Mouse (Mus musculus) adrenal gland, postnatal 25 days (tissue): ENCODE data around the gene Spats2. TPM values are rescaled to one million over a fixed set of nuclear protein-coding genes. Genes with fewer than 3 reads are reported as not detected.
A peak's percentile ranks its signal among the peaks of the same experiment; 100 is the strongest.
"Not testable (repeated sequence)": the region's sequence is repeated elsewhere in the genome, so short reads cannot be mapped to it uniquely, and the experiment has no call there.

Experiments used
- DNase-seq: peaks from one replicate; pipeline ENCODE4 v3.0.0; 2021; ENCODE audit warnings: mixed read lengths
- total RNA-seq: library from RNA; stranded (reverse); gene quantifications from 2 replicates; pipeline ENCODE4 v1.2.3, GENCODE M21; 2021

Gene Spats2
- total RNA-seq, 1 experiment from 2014 or later = 18.7 TPM

GRCm38 (mm10) chr15:99138389-99138788, 12.7 kb downstream of the Spats2 start:
- no peak for DNase-seq

GRCm38 (mm10) chr15:99139669-99140068, 14.0 kb downstream of the Spats2 start:
- peak; percentile 55 for DNase-seq

- no peak for DNase-seq
Observed at GRCm38 (mm10) chr15:99150516-99150915, 24.8 kb downstream of the Spats2 start.

GRCm38 (mm10) chr15:99151324-99151723, 25.6 kb downstream of the Spats2 start:
- DNase-seq = no peak

DNA sequence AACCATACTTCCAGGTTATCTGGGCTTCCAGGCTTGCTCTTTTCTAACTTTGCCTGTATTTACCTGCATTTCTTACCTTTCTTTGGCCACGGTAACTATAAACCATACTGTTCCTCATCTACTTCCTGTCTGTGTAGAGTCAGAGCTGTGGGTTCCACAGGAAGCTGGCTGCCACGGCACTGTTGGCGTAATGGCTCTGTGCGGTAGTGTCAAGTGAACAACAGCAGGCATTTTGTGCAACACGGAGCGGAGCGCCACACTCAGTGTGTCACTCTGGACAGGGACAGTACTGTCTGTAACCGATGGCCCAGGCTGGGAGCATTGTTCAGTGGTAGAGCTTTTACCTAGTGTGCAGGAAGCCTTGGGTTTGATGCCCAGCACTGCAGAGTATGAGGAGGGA, 27.8 kb downstream of the Spats2 start:
- DNase-seq = no peak

DNA sequence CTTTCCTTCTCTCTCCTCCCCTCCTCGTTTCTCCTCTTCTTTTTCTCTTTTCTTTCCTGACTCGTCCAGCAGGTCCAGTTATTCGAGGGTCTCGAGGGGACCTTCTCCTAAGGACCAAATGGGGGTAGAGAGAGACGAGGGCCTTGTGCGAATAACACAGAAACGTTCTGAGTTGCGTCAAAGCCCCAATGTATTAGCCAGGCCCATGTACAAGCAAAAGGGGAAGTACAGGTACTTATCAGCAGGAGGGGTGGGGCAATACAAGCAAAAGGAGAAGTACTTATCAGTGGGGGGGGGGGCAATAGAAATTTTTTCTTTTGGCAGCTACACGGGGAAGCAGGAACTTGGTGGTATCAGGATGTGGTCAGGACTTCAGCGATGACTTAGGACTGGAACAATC, 28.8 kb downstream of the Spats2 start:
- DNase-seq = not testable (repeated sequence)

DNA sequence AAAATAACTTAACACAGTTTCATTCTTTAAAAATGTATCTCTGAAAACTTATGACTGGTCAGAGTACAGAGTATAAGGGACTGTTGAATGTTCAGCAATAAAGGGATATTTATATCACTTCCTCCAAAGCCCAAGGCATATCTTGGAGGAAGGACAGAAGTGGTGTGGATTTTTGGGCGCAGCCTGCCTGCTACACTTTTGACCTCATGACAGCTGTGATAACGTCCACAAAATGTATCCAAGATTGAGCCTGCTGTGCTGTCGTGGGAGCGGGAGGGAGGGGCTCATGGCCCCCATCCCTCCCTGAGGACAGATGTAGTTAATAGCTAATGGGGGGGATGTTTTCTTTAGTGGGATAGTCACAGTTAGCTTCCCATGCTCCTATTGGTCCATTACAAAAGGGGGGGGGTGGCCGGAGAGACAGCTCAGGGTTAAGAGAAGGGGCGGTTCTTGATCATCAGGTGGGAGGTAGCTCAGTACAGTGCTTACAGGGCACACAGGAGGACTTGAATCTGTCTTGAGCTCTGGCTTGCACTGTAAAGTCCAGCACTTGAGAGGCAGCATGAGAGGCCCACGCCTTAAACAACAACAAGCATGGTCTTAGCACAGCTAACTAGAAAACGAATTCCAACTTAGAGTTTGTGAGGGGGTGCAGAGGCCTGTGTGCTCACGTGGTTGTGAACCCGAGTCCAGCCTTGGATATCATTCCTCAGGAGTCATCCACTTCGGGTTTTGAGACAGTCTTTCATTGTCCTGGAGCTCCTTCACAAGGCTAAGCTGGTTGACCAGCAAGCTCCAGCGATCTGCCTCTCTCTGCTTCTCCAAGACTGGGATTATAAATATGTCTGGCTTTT, 38.0 kb downstream of the Spats2 start:
- DNase-seq = no peak

- no peak for DNase-seq
Observed at GRCm38 (mm10) chr15:99172131-99172530, 46.4 kb downstream of the Spats2 start.

DNA sequence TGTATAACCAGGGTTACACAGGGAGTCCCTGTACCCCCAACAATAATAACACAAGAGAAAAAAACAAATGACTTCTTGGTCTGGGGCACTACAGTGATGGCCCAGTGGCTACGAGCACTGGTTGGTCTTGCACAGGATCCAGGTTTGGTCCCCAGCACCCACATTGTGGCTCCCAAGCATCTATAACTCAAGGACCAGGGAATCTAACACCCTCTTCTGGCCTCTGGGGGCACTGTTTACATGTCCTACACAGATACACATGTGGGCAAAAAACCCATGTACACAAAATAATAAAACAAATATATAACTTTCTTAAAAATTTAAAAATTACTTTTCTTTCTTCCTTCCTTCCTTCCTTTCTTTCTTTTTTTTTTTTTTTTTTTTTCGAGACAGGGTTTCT, 53.9 kb downstream of the Spats2 start:
- DNase-seq = no peak

DNA sequence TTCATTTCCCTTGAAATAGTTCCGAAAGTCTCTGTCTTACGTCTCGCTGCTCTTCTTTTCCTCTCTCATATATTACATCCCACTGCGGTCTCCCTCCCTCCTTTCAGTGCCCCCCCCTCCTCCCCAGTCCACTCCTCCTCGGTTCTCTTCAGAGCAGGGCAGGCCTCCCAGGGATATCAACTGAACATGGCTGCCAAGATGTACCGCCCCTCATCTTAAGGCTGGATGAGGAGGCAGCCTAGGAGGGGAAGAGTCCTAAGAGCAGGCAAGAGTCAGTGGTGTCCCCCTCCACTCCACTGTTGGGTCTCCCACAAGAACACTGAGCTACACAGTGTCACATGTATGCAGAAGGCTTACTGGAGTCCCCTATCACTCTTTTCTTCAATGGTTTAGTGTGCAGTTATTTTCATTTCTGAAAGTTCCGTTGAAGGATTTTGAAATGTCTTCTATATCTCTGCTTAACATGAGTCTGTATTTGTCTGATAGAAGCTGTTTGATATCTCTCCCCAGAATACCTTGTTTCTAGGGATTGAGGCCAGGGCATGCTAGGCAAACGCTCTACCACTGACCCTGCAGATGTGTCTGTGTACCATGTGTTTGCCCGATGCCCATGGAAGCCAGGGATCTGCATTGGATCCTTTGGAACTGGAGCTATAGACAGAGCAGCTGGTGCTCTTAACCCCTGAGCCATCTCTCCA, 58.6 kb downstream of the Spats2 start:
- no peak for DNase-seq

- no peak for DNase-seq
Observed at GRCm38 (mm10) chr15:99194358-99194757, 68.6 kb downstream of the Spats2 start.

DNA sequence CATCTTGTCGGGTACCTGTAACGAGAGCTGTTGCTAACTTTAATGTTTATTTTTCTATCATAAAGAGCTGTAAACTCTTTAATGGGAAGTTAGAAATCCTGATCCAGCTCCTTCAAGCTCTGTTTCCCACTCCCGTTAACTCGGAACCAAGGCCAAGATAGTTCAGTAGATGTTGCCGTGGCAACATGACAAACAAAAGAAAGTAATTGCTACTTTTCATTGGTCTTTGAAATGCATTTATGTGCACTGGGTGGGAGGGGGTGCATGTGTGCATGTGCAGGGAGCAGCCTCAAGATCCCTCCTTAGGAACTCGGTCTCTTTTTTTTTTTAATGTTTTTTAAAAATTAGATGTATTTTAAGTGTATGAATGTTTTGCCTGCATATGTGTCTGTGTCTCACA, 69.3 kb downstream of the Spats2 start:
- no peak for DNase-seq

DNA sequence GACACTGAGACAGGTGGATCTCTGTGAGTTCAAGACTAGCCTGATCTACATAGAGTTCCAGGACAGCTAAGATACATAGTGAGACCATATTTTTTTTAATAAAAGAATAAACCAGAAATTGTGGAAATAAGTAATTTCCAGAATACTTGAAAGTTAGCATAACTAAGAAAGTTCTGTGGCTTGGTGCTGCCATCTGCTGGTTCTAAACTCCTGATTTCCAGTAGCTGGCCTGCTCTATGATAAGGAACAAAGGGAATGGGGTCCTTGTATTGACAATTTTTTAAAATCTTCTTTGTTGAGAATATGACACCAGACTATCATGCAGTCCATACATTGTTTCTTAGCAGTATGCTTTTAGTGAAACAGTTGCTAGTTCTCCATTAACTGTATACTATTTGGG, 73.0 kb downstream of the Spats2 start:
- DNase-seq = peak; percentile 29

- no peak for DNase-seq
Observed at GRCm38 (mm10) chr15:99205959-99206358, 80.2 kb downstream of the Spats2 start.

GRCm38 (mm10) chr15:99213183-99213582, 87.5 kb downstream of the Spats2 start:
- DNase-seq = no peak

DNA sequence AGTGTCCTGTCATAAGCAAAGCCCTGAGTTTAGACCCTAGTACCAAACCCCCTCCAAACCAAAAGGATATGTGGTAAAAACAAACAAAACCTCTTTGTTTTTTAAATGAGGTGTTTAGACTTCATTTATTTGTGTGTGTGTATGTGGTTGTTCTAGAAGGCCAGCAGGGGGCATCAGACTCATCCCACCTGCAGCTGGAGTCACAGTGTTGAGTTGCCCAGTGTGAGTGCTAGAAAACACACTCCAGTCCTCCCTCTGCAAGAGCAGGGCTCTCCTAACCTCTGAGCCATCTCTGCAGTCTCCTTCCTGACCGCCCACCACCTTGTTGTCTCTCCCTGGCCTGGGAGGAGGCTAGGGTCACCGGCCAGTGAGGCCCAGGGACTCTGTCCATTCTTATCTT, 89.2 kb downstream of the Spats2 start:
- no peak for DNase-seq

- no peak for DNase-seq
Observed at GRCm38 (mm10) chr15:99215741-99216463, 90.2 kb downstream of the Spats2 start.

DNA sequence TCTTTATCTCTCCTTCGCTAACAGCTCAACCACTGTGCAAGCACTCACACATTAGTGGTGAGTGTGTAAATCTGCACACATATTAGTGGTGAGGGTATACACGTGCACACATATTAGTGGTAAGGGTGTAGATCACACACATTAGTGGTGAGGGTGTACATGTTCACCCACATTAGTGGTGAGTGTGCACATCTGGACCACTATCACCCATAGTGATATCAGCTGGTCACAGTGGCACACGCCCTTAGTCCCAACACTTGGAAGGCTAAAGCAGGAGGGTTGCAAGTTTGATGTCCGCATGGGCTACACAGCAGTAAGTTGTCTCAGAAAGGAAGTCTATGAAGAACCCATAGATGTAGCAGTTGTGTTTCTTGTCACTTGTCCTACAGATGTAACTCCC, 91.9 kb downstream of the Spats2 start:
- no peak for DNase-seq

DNA sequence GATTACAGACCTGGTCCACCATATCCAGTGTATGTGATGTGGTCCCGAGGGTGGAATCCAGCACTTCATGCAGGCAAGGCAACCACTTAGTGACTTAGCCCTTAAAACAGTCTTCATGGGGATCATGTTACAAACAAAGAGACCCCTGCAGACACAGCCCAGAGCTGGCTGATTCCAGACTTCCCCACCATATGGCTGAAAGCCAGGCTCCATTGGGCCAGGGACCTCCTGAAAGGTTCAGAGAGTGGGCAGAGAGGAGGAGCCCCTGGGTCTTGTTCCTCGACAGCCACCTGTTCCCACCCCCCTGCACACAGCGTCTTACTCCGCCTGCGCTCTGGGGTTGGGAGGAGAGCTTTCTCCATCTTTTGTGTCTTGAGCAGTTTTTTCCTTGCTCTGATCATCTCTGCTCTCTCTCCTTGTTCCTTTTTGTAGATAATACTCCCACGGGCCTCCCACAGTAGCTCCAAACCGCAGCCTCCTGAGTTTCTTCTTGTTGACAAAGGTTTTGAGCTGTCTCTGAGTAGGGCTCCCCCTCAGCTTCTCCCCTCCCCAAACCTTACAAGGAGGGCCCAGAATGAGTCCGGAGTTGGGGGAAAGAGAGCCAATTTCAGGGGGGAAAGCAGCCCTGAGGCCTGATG, 95.7 kb downstream of the Spats2 start:
- no peak for DNase-seq

GRCm38 (mm10) chr15:99222794-99223584, 97.3 kb downstream of the Spats2 start:
- DNase-seq = no peak

- peak; percentile 72 for DNase-seq
Observed at GRCm38 (mm10) chr15:99223585-99224207, 98.0 kb downstream of the Spats2 start.
